Mouse (Mus musculus): Measurements from ENCODE around the gene Vmn1r70.

Vmn1r70 gene

GRCm38 (mm10) chr7:10631232-10631631 is at the start of gene Vmn1r70:
TSS of gene Vmn1r70 (plus strand) at chr7:10631532.
- no peak for DNase-seq

- DNase-seq, result no peak
Measured at GRCm38 (mm10) chr7:10613559-10613958, 17.8 kb upstream of the Vmn1r70 start, which contains the start of gene Vmn1r69. TSS of gene Vmn1r69 (minus strand) at chr7:10613659.

Data from lung, postnatal 36 days (tissue).